Mouse (Mus musculus): ENCODE results near the gene Cpsf6.

The Cpsf6 gene

DNA sequence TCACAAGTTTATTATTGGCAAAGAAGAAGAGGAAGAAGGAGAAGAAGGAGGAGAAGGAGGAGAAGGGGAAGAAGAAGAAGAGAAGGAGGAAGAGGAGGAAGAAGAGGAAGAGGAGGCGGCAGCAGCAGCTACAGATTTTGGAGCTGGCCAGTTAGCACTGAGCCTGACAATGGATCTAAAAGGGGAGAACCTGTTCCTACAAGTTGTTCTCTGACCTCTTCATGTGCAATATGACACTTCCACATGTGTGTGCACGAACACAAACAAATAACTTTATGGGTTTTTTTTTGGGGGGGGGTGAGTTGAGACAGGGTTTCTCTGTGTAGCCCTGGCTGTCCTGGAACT, 5.2 kb upstream of the Cpsf6 start:
- DNase-seq, result no peak

- DNase-seq, result no peak
Observed at GRCm38 (mm10) chr10:117384386-117385085, 4.7 kb upstream of the Cpsf6 start.

DNA sequence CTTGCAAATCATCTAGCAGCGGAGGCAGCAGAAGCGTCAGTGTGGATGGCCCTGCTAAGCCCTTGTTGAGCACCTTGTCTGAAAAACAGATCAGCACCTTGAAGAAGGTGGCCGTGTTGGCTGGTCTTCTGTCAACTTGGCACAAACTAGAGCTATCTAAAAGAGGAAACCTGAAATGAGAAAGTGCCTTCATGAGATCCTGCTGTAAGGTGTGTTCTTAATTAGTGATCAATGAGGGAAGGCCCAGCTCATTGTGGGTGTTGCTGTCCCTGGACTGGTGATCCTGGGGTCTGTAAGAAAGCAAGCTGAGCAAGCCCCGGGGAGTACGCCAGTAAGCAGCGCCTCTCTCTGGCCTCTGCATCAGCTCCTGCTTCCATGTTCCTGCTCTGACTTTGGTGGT, 4.1 kb upstream of the Cpsf6 start:
- DNase-seq, result no peak

- no peak for DNase-seq
Observed at GRCm38 (mm10) chr10:117382996-117383550, 3.3 kb upstream of the Cpsf6 start.

GRCm38 (mm10) chr10:117382146-117382545, 2.3 kb upstream of the Cpsf6 start:
- no peak for DNase-seq

DNA sequence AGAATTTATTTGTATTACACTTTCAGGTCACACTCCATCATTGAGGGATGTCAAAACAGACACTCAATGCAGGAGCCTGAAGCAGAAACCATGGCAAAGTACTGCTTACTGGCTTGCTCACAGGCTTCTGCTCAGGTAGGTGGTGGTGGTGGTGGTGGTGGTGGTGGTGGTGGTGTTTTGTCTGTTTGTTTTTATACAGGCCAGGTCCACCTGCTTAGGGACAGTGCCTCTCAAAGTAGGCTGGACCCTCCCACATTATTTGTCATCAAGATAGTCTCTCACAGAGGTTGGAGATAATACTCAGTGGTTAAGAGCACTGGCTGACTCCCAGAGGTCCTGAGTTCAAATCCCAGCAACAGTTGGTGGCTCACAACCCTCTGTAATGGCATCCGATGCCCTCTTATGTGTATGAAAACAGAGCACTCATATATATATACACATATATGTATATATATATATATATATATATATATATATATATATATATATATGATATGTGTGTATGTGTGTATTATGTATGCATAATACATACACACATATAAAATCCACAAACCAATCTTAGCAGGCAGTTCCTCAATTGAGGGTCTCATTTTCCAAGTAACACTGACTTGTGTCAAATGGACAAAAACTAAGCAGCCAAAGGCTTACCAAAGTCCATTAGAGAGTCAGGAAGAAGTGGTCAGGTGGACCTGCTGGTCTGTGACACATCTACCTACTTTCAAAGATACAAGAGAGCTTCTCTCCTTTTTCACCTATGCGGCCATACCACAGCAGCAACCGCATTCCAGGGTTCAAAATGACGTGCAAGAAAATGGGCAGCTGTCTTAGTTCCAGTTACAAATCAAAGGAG, 1.1 kb upstream of the Cpsf6 start:
- no peak for DNase-seq

DNA sequence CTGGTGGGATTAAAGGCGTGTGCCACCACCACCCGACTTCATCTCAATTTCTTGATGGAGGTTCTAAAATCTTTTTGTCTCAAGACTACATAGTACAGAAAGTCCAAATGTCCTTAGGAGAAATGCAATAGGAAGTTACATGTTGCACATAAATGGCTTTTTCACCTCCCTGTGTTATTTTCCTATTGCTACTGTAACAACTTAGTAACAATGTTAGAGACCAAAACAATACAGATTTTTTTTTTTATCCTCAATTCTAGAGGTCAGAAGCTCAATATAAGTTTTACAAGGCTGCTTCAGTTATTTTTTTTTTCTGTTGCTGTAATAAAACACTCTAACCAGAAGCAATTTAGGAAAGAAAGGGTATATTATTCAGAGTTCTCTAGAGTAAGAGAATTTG, 374 bp downstream of the Cpsf6 start:
- no peak for DNase-seq

DNA sequence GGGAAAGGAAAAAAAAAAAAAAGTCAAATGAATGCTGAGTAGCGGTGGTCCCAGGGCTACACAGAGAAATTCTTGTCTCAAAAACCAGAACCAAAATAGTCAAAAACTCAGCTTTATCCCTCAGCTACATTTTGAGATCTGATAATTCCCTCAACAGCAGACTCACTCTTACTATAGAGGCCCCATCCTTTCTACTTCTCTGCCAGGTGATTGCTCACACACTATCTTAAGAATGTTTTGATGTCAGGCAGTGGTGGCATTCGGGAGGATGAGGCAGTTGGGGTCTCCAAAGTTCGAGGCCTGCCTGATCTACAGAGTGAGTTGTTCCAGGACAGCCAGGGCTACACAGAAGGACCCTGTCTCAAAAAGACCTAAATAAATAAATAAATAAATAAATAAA, 1.2 kb downstream of the Cpsf6 start:
- no peak for DNase-seq

DNA sequence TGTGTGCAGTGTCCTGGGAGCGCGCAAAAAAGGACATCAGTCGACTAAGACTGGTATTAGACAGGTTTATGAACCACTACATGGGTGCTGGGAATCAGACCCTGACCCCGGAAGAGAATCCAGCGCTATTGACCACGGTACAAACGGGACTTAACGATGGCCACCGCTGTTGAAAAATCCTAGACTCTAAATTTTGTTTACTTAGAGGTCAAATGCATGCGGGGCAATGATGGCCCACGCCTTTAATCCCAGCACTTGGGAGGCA, 1.6 kb downstream of the Cpsf6 start:
- no peak for DNase-seq

GRCm38 (mm10) chr10:117377431-117378290, 2.2 kb downstream of the Cpsf6 start:
- no peak for DNase-seq

DNA sequence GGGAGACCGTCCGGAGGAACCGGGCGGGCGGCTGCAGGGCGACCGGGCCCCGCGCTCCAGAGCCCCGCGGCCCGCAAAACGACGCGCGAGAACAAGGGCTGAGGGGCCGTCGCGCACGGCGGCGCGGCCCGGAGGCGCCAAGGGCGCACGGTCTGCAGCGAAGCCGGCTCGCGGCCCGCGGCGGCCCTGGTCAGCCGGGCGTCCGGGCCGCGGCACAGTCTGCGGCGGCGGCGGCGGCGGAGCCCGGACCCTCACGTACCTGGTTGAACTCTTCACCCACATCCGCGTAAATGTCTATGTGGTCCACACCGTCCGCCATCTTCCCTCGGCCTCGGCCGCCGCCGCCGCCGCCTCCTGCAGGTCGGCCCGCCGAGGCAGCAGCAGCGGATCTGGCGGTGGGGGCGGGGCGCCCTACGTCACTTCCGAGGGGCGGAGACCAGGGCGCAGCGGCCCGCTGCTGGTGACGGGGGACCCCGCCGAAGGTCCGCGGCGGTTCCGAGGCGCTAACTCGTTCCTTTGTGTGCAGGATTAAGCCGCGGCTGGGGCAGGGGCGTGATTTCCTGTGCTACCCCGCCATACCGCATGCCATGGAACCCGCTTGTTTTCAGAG, 3.1 kb downstream of the Cpsf6 start:
- DNase-seq, result peak; percentile 95 to 96

GRCm38 (mm10) chr10:117375841-117376579, 3.8 kb downstream of the Cpsf6 start:
- DNase-seq, result peak; percentile 50 to 54

- DNase-seq, result no peak
Observed at GRCm38 (mm10) chr10:117375163-117375562, 4.7 kb downstream of the Cpsf6 start.

DNA sequence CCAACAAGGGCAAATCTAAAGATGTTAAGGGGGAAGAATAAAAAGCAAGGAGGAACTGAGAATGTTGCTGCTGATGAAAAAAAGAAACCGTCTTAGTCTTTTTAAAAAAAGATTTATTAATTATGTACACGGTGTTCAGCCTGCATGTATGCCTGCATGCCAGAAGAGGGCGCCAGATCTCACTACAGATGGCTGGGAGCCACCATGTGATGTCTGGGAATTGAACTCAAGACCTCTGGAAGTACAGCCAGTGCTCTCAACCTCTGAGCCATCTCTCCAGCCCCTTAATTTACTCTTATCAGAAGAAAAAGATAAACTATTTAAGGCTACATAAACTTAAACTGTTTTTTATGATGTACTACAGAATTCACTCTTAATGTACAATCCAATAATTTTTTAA, 16.7 kb downstream of the Cpsf6 start:
- DNase-seq, result peak; percentile 57 to 61

DNA sequence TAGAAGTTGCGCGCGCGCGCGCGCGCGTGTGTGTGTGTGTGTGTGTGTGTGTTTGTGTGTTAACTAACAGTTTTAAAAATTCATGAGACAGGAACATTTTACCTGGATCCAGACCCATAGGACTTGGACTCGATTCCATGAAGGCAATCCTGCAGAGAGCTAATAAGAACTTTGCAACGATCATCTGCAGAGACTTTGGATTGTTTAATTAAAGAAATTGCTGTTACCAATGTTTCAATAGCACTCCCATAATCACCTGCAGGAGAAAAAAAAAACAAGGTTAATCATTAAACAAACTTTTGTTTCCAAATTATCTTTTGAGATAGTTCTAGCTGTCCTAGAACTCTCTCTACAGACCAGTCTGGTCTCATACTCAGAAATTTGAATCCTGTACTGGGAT, 20.9 kb downstream of the Cpsf6 start:
- DNase-seq, result no peak

GRCm38 (mm10) chr10:117343000-117343399, 36.8 kb downstream of the Cpsf6 start:
- no peak for DNase-seq

GRCm38 (mm10) chr10:117342406-117342805, 37.4 kb downstream of the Cpsf6 start:
- DNase-seq, result no peak

DNA sequence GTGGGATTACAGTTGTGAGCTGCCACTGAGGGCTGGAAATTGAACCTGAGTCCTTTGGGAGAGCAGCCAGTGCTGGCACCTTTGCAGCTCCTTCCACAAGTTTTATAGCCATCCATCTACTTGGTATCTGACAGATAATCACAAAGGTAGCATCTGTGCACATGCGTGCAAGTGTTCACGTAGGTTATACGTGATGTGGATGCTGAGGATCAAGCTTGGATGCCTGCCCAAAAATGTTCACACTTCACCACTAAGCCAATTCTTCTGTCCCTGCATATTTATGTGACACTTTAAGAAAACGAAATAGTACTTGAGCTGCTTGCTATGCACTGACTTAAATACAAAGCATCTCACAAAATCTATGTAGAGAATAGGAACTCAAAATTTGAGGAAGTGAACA, 38.8 kb downstream of the Cpsf6 start:
- DNase-seq, result no peak

DNA sequence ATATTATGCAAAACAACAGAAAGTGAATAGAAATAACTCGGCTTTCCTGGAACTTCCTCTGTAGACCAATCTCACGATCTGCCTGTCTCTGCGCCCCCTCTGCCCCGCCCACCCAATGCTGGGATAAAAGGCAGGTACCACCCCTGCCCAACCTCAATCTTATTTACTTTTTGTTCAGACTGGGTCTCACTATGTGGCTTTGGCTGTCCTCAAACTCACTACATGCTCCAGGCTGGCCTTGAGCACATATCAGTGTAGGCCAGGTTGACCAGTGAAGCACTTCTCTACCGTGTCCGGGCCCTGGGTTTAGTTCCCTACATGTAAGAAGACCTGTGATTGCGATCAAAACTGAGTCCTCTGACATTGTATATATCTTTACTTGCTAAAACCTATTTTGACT, 40.6 kb downstream of the Cpsf6 start:
- no peak for DNase-seq

GRCm38 (mm10) chr10:117337946-117338345, 41.9 kb downstream of the Cpsf6 start:
- DNase-seq, result no peak

GRCm38 (mm10) chr10:117335649-117336048, 44.2 kb downstream of the Cpsf6 start:
- DNase-seq, result no peak

DNA sequence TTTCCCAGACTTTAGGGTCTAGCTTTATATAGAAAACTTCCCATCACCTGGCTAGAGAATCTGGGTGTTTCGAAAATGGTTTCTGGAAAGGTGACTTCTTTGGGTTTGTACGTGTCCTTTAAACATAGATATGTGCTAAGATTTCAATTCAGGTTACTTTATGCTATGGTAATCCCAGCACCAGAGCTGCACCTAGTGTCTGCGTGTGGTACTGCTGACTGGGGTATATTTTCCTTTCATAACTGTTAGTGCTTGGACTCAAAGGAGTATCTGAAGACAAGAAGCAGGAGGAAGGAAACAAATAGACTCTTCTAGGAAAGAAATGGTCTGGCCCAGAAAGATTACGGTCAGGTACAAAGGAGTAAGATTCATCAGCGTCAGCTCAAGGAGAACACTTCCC, 49.3 kb downstream of the Cpsf6 start:
- peak in 1 of 2 experiments; percentile 23 for DNase-seq

Measured in thymus, postnatal 36 days (tissue).